Mouse (Mus musculus) CH12.LX (cell line): ENCODE measurements around the gene Selenow.

Source experiments
- CTCF ChIP-seq, 2 experiments: IDR thresholded peaks in 1 of 2; conservative IDR thresholded peaks in 1 of 2; 2 replicates each; pipeline ENCODE4 v1.5.1; 2011 to 2012; ENCODE audit warnings: low read depth in 2 of 2, low read length in 2 of 2, improper control_type of control experiment in 1 of 2, inconsistent platforms in 1 of 2, mild to moderate bottlenecking in 1 of 2, moderate library complexity in 1 of 2
- TBP ChIP-seq: conservative IDR thresholded peaks from 2 replicates; pipeline ENCODE4 v1.6.1; 2011; ENCODE audit warnings: low read depth, low read length, improper control_type of control experiment
- USF2 ChIP-seq: conservative IDR thresholded peaks from 2 replicates; pipeline ENCODE4 v1.6.1; 2011; ENCODE audit warnings: low read depth, low read length, improper control_type of control experiment

DNA sequence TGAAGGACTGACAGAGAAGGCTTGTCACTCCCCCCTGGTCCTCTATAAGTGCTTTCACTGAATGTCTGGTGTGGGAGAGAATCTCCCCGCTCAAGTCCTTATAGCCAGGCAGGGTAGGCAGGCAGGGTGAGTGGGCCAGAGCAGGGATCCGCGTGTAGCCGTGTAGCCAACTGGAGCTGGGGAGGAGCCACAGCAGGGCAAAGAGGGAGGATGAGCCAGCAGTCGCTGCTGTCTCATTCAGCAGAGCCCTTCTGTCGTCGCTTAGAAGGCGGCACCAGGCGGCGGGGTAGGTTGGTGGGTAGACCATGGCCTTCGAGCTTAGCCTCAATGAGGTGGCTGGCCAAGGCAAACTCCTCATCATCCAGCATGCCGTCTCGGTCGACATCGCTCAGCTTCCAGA, 27.8 kb upstream of the Selenow start:
- no peak for TF ChIP-seq CTCF (conservative IDR thresholded peaks at IDR 0.05 in 1 of 2, IDR thresholded peaks at IDR 0.05 in 1 of 2; ENCODE audit: low read depth in 2 of 2, low read length in 2 of 2)
- no peak for TF ChIP-seq TBP
- TF ChIP-seq USF2, result no peak
